Mouse (Mus musculus): ENCODE data around the gene Pds5b. TPM values are rescaled to one million over a fixed set of nuclear protein-coding genes. Genes with fewer than 3 reads are reported as not detected.

Gene Pds5b
- polyA plus RNA-seq, 1 experiment from 2014 or later, result 32.0 TPM

- H3K9ac ChIP-seq, result no peak overlapping the region
- no peak overlapping the region for H3K27ac ChIP-seq
- no peak overlapping the region for H3K4me3 ChIP-seq
- no peaks in the 10 kb centered on the region for H3K9me3 ChIP-seq (replicated peaks)
- H3K27me3 ChIP-seq, result no peaks in the 10 kb centered on the region
- WGBS, result 92% methylated on average over 2 of the region's 2 CpGs
- H3K4me2 ChIP-seq, result no peak overlapping the region
- no peaks in the 10 kb centered on the region for H3K4me1 ChIP-seq
- peaks cover 62% of the 10 kb centered on the region for H3K36me3 ChIP-seq (ENCODE audit: poor library complexity, severe bottlenecking)
- ATAC-seq, result no peak
Measured at GRCm38 (mm10) chr5:150800056-150800455, 126.5 kb downstream of the Pds5b start.

GRCm38 (mm10) chr5:150814111-150814990 lies 140.8 kb downstream of the Pds5b start:
- no peak for ATAC-seq

GRCm38 (mm10) chr5:150815400-150815799 lies 141.9 kb downstream of the Pds5b start:
- no peaks in the 10 kb centered on the region for H3K4me1 ChIP-seq
- no peaks in the 10 kb centered on the region for H3K9me3 ChIP-seq (replicated peaks)
- no peak overlapping the region for H3K4me3 ChIP-seq
- no peak overlapping the region for H3K9ac ChIP-seq
- no peak overlapping the region for H3K27ac ChIP-seq
- no peaks in the 10 kb centered on the region for H3K27me3 ChIP-seq
- 85% methylated on average over 4 of the region's 4 CpGs for WGBS
- ATAC-seq, result no peak
- no peaks in the 10 kb centered on the region for H3K36me3 ChIP-seq (ENCODE audit: poor library complexity, severe bottlenecking)
- no peak overlapping the region for H3K4me2 ChIP-seq

More at GRCm38 (mm10) chr5:150814111-150814990, 140.8 kb downstream of the Pds5b start:
- H3K9ac ChIP-seq, result no peak overlapping the region
- no peaks in the 10 kb centered on the region for H3K27me3 ChIP-seq
- no peak overlapping the region for H3K27ac ChIP-seq
- no peak overlapping the region for H3K4me3 ChIP-seq
- 74% methylated on average over 13 of the region's 13 CpGs for WGBS
- H3K9me3 ChIP-seq (replicated peaks), result no peaks in the 10 kb centered on the region
- H3K4me2 ChIP-seq, result no peak overlapping the region
- H3K36me3 ChIP-seq (ENCODE audit: poor library complexity, severe bottlenecking), result no peaks in the 10 kb centered on the region
- H3K4me1 ChIP-seq, result no peaks in the 10 kb centered on the region

DNA sequence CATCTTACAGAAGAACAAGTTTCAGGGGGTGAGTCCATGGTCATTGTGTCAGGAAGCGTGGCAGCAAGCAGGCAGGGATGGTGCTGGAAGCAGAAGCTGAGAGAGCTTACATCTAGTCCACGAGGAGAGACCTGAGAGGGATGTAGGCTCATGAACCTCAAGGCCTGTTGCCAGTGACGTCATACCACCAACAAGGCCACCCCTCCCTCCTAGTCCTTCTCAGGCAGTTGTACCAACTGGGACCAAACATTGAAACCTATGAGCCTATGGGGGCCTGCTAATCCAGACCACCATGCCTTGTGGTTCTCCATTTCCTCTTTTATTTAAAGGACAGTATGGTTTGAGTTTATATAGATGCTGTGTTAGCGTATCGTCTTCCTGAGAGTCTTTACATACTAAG lies 143.2 kb downstream of the Pds5b start:
- WGBS, result 91% methylated on average over 5 of the region's 5 CpGs
- Histone ChIP-seq H3K36me3 (ENCODE audit: poor library complexity, severe bottlenecking) (no peaks in the 10 kb centered on the region), H3K9ac (no peak overlapping the region), H3K27me3 (no peaks in the 10 kb centered on the region), H3K9me3 (replicated peaks) (no peaks in the 10 kb centered on the region), H3K4me3 (no peak overlapping the region), H3K4me2 (no peak overlapping the region), H3K27ac (no peak overlapping the region), H3K4me1 (no peaks in the 10 kb centered on the region)
- ATAC-seq, result no peak

GRCm38 (mm10) chr5:150818041-150818440 lies 144.5 kb downstream of the Pds5b start:
- Histone ChIP-seq H3K36me3 (ENCODE audit: poor library complexity, severe bottlenecking) (no peaks in the 10 kb centered on the region), H3K27me3 (no peaks in the 10 kb centered on the region), H3K4me3 (no peak overlapping the region), H3K9ac (no peak overlapping the region), H3K4me2 (no peak overlapping the region), H3K4me1 (no peaks in the 10 kb centered on the region), H3K27ac (no peak overlapping the region), H3K9me3 (replicated peaks) (no peaks in the 10 kb centered on the region)
- WGBS, result 71% methylated on average over 2 of the region's 2 CpGs
- ATAC-seq, result no peak

GRCm38 (mm10) chr5:150818886-150819285 lies 145.3 kb downstream of the Pds5b start:
- Histone ChIP-seq H3K4me2 (no peak overlapping the region), H3K4me3 (no peak overlapping the region), H3K27me3 (no peaks in the 10 kb centered on the region), H3K27ac (no peak overlapping the region), H3K9ac (no peak overlapping the region), H3K9me3 (replicated peaks) (no peaks in the 10 kb centered on the region), H3K4me1 (no peaks in the 10 kb centered on the region), H3K36me3 (ENCODE audit: poor library complexity, severe bottlenecking) (no peaks in the 10 kb centered on the region)
- 91% methylated on average over 4 of the region's 4 CpGs for WGBS
- ATAC-seq, result no peak

GRCm38 (mm10) chr5:150819520-150819919 lies 146.0 kb downstream of the Pds5b start:
- no peak for ATAC-seq
- Histone ChIP-seq H3K9ac (no peak overlapping the region), H3K4me1 (no peaks in the 10 kb centered on the region), H3K27me3 (no peaks in the 10 kb centered on the region), H3K9me3 (replicated peaks) (no peaks in the 10 kb centered on the region), H3K36me3 (ENCODE audit: poor library complexity, severe bottlenecking) (no peaks in the 10 kb centered on the region), H3K4me3 (no peak overlapping the region), H3K4me2 (no peak overlapping the region), H3K27ac (no peak overlapping the region)
- 83% methylated on average over 5 of the region's 5 CpGs for WGBS

DNA sequence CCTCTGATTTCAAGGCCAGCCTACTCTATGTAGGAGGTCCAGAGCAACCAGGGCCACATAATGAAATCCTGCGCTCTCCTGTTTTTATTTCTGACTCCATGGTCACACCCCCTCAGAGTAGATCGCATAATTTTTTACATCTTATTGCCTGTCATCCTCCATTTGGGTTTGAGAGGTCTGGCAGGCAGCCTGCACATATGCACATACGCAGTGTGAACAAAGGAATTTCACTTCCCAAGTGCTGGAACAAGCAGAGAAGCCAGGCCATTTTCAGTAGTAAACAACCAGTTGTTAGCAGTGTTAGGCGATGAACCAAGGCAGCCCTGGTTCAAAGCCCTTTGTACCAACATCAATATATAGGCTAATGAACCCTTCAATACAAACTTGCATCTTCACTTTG lies 147.6 kb downstream of the Pds5b start:
- Histone ChIP-seq H3K4me2 (no peak overlapping the region), H3K27me3 (no peaks in the 10 kb centered on the region), H3K36me3 (ENCODE audit: poor library complexity, severe bottlenecking) (no peaks in the 10 kb centered on the region), H3K9me3 (replicated peaks) (peaks cover 10% of the 10 kb centered on the region; the same call in 1 of the 2 replicates), H3K4me1 (no peaks in the 10 kb centered on the region), H3K4me3 (no peak overlapping the region), H3K9ac (no peak overlapping the region), H3K27ac (no peak overlapping the region)
- no peak for ATAC-seq
- 86% methylated on average over 4 of the region's 4 CpGs for WGBS

DNA sequence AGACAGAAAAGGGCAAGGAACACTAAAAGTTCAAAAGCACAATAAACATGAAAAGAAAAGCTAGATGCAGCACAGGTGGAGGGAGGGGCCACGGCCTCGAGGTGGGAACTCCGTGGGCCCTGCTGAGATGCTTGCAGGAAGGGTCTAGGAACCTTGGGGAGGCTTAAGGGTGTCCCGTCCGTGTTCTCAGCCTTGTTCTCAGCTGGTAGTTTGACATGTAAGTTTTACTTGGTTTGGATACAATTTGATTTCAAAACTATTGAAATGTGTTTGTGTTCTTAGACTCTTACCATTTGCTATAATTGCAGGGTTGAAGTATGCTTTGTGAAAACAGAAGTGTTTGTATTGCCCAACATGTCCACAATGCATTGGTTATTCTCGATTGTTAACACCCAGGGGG lies 149.2 kb downstream of the Pds5b start:
- no peak overlapping the region for H3K9ac ChIP-seq
- ATAC-seq, result no peak
- peaks cover 11% of the 10 kb centered on the region; the same call in 1 of the 2 replicates for H3K9me3 ChIP-seq (replicated peaks)
- no peaks in the 10 kb centered on the region for H3K36me3 ChIP-seq (ENCODE audit: poor library complexity, severe bottlenecking)
- H3K4me3 ChIP-seq, result no peak overlapping the region
- H3K27me3 ChIP-seq, result no peaks in the 10 kb centered on the region
- no peak overlapping the region for H3K27ac ChIP-seq
- H3K4me2 ChIP-seq, result no peak overlapping the region
- H3K4me1 ChIP-seq, result no peaks in the 10 kb centered on the region
- WGBS, result 83% methylated on average over 6 of the region's 6 CpGs

- H3K9me3 ChIP-seq (replicated peaks), result peaks cover 11% of the 10 kb centered on the region; the same call in 1 of the 2 replicates
- no peaks in the 10 kb centered on the region for H3K36me3 ChIP-seq (ENCODE audit: poor library complexity, severe bottlenecking)
- H3K4me3 ChIP-seq, result no peak overlapping the region
- H3K27ac ChIP-seq, result no peak overlapping the region
- H3K27me3 ChIP-seq, result no peaks in the 10 kb centered on the region
- no peak overlapping the region for H3K9ac ChIP-seq
- no peak overlapping the region for H3K4me2 ChIP-seq
- no peak for ATAC-seq
- no peaks in the 10 kb centered on the region for H3K4me1 ChIP-seq
- 96% methylated on average over 3 of the region's 3 CpGs for WGBS
Measured at GRCm38 (mm10) chr5:150823361-150823760, 149.8 kb downstream of the Pds5b start.

DNA sequence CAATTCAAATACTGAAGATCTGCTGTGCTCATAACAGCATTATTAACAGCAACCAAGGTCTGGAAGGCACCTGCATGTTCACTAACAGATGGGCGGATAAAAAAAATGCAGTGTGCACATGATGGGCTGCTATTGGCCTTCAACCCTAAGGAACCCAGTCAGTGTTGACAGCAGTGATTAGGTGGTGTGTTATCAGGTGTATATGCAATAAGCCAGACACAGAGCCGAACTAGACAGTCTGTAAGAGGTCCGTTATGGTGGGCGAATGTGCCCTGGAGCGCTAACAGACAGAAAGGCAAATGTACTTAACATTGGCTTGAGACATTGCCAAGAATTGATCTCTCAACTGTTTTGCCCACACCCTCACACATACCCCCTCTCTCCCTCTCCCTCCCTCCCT lies 156.0 kb downstream of the Pds5b start:
- Histone ChIP-seq H3K9me3 (replicated peaks) (peaks cover 11% of the 10 kb centered on the region; the same call in 1 of the 2 replicates), H3K36me3 (ENCODE audit: poor library complexity, severe bottlenecking) (no peaks in the 10 kb centered on the region), H3K4me1 (0 out of 2 replicates have a peak, but pooled peaks cover 4% of the 10 kb centered on the region), H3K27ac (no peak overlapping the region), H3K4me3 (no peak overlapping the region), H3K9ac (no peak overlapping the region), H3K4me2 (no peak overlapping the region), H3K27me3 (no peaks in the 10 kb centered on the region)
- 91% methylated on average over 5 of the region's 5 CpGs for WGBS
- no peak for ATAC-seq

DNA sequence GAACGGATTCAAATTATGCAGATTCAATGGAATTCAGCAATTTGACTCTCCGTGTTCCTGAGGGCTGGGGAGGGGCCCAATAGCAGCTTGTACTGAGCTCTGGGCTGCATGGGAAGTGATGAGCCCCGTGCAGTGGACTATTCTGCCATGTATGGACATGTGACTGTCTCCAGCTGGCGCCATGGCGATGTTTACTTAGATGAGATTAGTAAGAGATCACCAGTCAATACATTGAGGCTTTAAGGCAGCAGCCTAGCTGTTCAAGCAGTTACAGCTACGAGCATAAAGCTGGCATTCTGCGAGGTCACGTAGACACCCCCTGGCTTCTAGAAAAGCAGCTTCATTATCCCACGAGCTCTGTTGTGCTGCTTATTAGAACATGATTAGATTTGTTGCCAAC lies 157.2 kb downstream of the Pds5b start:
- peak; percentile 58; the same call in 1 of the 2 replicates for ATAC-seq
- no peak overlapping the region for H3K27ac ChIP-seq

More for the DNA sequence above, 157.2 kb downstream of the Pds5b start:
- Histone ChIP-seq H3K4me2 (no peak overlapping the region), H3K4me1 (0 out of 2 replicates have a peak, but pooled peaks cover 4% of the 10 kb centered on the region), H3K9ac (no peak overlapping the region), H3K36me3 (ENCODE audit: poor library complexity, severe bottlenecking) (no peaks in the 10 kb centered on the region), H3K9me3 (replicated peaks) (peaks cover 5% of the 10 kb centered on the region; the same call in 1 of the 2 replicates), H3K27me3 (no peaks in the 10 kb centered on the region), H3K4me3 (no peak overlapping the region)
- 53% methylated on average over 9 of the region's 9 CpGs for WGBS

Measured in forebrain, embryonic 13.5 days (tissue).